Mouse (Mus musculus) embryonic facial prominence, embryonic 15.5 days (tissue): ENCODE results near the gene Mettl8. TPM values are rescaled to one million over a fixed set of nuclear protein-coding genes. Genes with fewer than 3 reads are reported as not detected.

Source experiments
- ATAC-seq: fragments of 200-750 bp; cut with Nextera tagmentation; 2 replicates; pipeline ENCODE4 v1.8.0; 2017; ENCODE audit warnings: low read depth, moderate TSS enrichment; ENCODE audit not compliant: insufficient number of reproducible peaks, low FRiP score, low TSS enrichment
- H3K27ac ChIP-seq: fragments of 300-500 bp; sonication (generic); replicated peaks from 2 replicates; pipeline ENCODE4 v1.5.1; 2015; ENCODE audit warnings: mild to moderate bottlenecking, inconsistent platforms
- H3K27me3 ChIP-seq: fragments of 300-500 bp; sonication (generic); 2 replicates; pipeline ENCODE4 v1.6.1; 2015; ENCODE audit warnings: inconsistent platforms
- H3K36me3 ChIP-seq: fragments of 300-500 bp; sonication (generic); 2 replicates; pipeline ENCODE4 v1.6.1; 2015; ENCODE audit warnings: mild to moderate bottlenecking, inconsistent platforms
- H3K4me1 ChIP-seq: fragments of 300-500 bp; sonication (generic); 2 replicates; pipeline ENCODE4 v1.6.1; 2015; ENCODE audit warnings: inconsistent platforms
- H3K4me2 ChIP-seq: fragments of 300-500 bp; sonication (generic); replicated peaks from 2 replicates; pipeline ENCODE4 v1.6.1; 2015; ENCODE audit warnings: mild to moderate bottlenecking, inconsistent platforms
- H3K4me3 ChIP-seq: fragments of 300-500 bp; sonication (generic); replicated peaks from 2 replicates; pipeline ENCODE4 v1.5.1; 2015; ENCODE audit warnings: mild to moderate bottlenecking, inconsistent platforms
- H3K9ac ChIP-seq: fragments of 300-500 bp; sonication (generic); 2 replicates; pipeline ENCODE4 v1.6.1; 2015; ENCODE audit warnings: inconsistent platforms
- H3K9me3 ChIP-seq: fragments of 300-500 bp; sonication (generic); replicated peaks from 2 replicates; pipeline ENCODE4 v1.6.1; 2016; ENCODE audit warnings: inconsistent platforms
- WGBS: fragments of 180-500 bp; shearing (Covaris S2); methylation state at CpG from one replicate; pipeline ENCODE4 v1.1.7; 2015; 5-methylcytosine and 5-hydroxymethylcytosine counted together
- polyA plus RNA-seq: library from polyadenylated mRNA; unstranded; fragments of >200 nt; fragmentation: Nextera tagmentation; extraction: Ambion mirVana; gene quantifications from 2 replicates; pipeline ENCODE4 v1.2.1, GENCODE M21; 2015

Gene Mettl8
- polyA plus RNA-seq, 1 experiment from 2014 or later: 15.8 TPM

DNA sequence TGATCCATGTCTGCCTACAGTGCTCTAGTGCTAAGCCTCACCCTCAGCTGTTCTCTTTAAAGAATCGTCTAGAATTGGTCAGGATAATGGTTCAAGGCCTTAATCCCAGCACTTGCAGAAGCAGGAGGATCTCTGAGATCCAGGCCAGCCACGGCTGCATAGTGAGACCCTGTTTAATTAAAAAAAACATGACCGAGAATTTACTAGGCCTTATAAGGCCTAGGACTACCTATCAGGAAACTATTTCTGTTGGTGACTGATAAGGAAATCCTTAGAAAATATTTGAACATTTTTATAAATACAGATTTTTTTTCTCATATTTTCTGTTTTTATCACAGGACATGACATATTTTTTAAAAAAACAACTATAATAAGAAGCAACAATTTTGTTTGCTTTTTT lies 17.9 kb upstream of the Mettl8 start:
- no peaks in the 10 kb centered on the region for H3K9me3 ChIP-seq
- H3K27ac ChIP-seq: no peak overlapping the region
- H3K27me3 ChIP-seq: no peaks in the 10 kb centered on the region
- no peak overlapping the region for H3K4me3 ChIP-seq
- H3K4me1 ChIP-seq: no peaks in the 10 kb centered on the region
- ATAC-seq: no peak
- peaks cover 3% of the 10 kb centered on the region; the same call in 1 of the 2 replicates for H3K36me3 ChIP-seq
- 87% methylated on average over 3 of the region's 3 CpGs for WGBS
- H3K9ac ChIP-seq: no peak overlapping the region
- H3K4me2 ChIP-seq: no peak overlapping the region

DNA sequence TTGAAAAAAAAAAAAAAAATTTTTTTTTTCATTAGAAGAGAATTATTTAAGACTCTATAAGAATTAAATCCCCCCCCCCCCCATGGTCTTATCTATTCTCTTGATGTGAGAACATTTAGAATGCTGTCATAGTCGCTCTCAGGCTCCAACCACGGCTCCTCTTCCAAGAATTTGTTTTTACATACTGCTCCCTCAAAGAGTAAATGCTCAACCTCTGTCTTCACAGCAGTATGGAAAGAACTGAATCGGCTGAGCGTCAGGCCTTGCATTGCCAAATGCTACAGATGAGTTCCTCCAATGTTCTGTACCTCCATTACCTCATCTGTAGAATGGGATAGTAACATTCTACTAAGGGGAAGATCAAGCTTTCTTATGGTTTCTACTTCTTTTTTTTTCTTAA lies 16.2 kb upstream of the Mettl8 start:
- WGBS: 96% methylated on average over 4 of the region's 4 CpGs
- Histone ChIP-seq H3K27ac (no peak overlapping the region), H3K4me2 (no peak overlapping the region), H3K36me3 (peaks cover 3% of the 10 kb centered on the region; the same call in 1 of the 2 replicates), H3K4me1 (no peaks in the 10 kb centered on the region), H3K27me3 (no peaks in the 10 kb centered on the region), H3K4me3 (no peak overlapping the region), H3K9ac (no peak overlapping the region), H3K9me3 (no peaks in the 10 kb centered on the region)
- ATAC-seq: no peak

DNA sequence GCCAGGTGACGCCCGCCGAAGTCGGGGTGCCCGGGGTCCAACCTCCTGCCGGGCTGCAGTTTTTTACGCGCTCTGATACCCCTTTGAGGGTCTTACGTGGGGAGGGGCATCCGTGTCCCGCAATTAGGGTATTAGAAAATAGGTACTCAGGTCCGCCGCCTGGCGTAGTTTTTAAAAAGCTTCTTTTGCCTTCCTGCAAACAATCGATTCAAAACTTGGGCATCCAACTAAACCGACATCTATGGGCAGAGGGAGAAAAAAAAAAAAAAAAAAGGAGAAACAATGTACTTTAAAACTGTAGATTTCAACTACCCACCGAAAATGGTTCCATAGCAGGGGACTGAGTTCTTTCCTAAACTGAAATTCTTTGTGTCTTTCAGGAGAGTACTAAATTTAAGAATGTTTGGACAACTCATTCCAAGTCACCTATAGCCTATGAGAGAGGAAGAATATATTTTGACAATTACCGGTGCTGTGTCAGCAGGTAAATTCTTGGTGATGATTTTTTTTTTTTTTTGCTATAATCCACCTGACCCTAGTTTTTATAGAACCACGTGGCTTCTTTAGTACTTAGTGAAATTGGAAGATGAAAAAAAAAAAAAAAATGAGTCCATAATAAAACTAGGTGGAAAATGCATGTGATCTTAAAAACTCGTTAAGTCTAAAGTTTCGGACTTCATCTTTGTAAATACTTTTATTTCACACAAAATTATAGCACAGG lies 892 bp upstream of the Mettl8 start:
- Histone ChIP-seq H3K4me1 (peaks cover 13% of the 10 kb centered on the region), H3K9me3 (no peaks in the 10 kb centered on the region), H3K4me2 (peak overlapping the region; percentile 76), H3K36me3 (peaks cover 13% of the 10 kb centered on the region), H3K27ac (peak overlapping the region; percentile 98), H3K9ac (peak overlapping the region; percentile 84), H3K4me3 (peak overlapping the region; percentile 97), H3K27me3 (no peaks in the 10 kb centered on the region)
- WGBS: 10% methylated on average over 21 of the region's 21 CpGs
- ATAC-seq: no peak

DNA sequence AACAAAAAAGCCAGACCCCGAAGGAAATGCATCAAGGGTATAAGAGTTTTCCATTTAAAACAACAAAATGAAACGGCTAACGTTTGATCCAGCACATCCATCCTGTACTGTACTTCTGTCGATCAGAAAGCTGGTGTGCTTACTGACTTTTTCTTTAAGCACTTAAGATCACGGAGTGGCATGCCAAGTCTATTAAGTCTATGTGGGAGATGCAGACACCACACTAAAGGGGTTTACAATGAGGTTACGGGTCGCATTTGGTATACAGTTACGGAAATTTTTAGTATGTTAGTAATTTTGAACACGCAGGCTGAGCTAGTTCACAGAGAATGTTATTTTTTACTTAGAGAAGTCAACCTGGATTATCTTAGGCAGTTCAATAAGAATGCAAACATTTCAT lies 667 bp downstream of the Mettl8 start:
- H3K4me1 ChIP-seq: peaks cover 13% of the 10 kb centered on the region
- WGBS: 18% methylated on average over 9 of the region's 9 CpGs
- H3K4me2 ChIP-seq: peak overlapping the region; percentile 76
- no peaks in the 10 kb centered on the region for H3K27me3 ChIP-seq
- H3K9ac ChIP-seq: peak overlapping the region; percentile 61; the same call in 1 of the 2 replicates
- no peak for ATAC-seq
- H3K27ac ChIP-seq: peak overlapping the region; percentile 86
- peaks cover 11% of the 10 kb centered on the region for H3K36me3 ChIP-seq
- H3K4me3 ChIP-seq: peak overlapping the region; percentile 97
- no peaks in the 10 kb centered on the region for H3K9me3 ChIP-seq

DNA sequence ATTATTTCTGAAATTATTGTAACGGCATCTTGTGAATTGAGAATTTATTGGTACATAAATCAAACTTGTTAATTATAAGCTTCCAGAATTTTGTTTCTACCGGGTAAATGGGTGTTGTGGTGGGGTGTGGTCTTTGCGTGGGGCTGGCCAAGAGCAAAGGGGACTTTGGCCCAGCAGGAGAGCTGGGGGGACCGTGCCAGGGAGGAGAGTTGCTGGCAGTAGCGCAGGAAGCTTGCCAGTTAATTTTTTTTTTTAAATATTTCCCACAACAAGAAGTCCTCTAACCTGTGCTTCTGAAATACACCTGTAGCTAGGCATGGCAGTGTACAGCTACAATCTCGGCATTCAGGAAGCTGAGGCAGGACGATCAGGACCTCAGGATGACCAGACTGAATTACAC lies 4.9 kb downstream of the Mettl8 start:
- no peak for ATAC-seq
- Histone ChIP-seq H3K36me3 (no peaks in the 10 kb centered on the region), H3K4me3 (no peak overlapping the region), H3K9ac (no peak overlapping the region), H3K27ac (no peak overlapping the region), H3K4me1 (peaks cover 13% of the 10 kb centered on the region), H3K9me3 (no peaks in the 10 kb centered on the region), H3K27me3 (no peaks in the 10 kb centered on the region), H3K4me2 (no peak overlapping the region)
- WGBS: 87% methylated on average over 7 of the region's 7 CpGs

DNA sequence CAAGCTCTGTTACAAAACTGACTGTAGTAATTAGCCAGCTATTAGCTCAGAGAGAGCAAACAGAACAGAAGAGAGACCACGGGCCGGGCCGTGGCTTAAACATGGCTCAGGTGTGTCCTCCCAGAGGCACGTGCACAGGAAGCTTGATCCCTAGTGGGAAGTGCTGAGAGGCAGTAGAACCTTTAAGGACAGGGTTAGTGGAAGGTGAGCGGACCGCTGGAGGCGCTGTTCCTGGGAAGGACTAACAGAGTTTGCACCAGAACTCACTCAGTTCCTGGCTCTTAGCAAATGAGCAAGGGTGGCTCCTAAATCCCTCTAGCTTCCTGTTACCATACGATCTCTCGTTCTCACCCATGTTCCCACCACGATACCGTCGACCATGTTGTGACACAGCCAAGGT lies 6.5 kb downstream of the Mettl8 start:
- peaks cover 4% of the 10 kb centered on the region; the same call in 1 of the 2 replicates for H3K4me1 ChIP-seq
- 65% methylated on average over 12 of the region's 12 CpGs for WGBS
- H3K4me2 ChIP-seq: no peak overlapping the region
- H3K36me3 ChIP-seq: no peaks in the 10 kb centered on the region
- no peak overlapping the region for H3K4me3 ChIP-seq
- no peaks in the 10 kb centered on the region for H3K9me3 ChIP-seq
- ATAC-seq: no peak
- no peaks in the 10 kb centered on the region for H3K27me3 ChIP-seq
- H3K27ac ChIP-seq: no peak overlapping the region
- no peak overlapping the region for H3K9ac ChIP-seq

DNA sequence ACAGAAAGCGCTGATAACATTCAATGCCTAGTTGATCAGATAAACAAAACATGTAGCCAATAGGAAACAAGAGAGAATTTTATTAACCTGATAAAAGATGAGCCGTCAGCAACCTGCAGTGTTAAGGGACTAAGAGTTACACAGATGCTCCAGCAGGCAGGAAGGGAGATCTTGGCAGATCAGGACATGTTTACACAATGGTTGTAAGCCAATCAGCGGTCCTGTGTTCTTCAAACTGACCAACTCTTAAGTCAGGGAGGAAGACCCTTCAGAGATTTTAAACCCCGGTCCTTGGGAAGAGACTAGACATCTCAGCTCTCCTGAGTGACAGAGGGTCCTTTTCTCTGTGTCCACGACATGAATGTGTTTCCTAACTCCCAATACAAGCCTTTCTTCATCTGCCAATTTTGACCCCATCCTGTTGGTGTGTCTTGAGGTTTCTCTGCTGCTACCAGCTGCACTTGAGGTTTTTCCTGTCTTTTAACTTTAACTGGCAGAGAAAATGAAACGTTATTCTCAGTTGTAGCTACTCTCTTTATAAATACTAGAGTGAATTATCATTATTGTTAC lies 8.5 kb downstream of the Mettl8 start:
- ATAC-seq: no peak
- no peaks in the 10 kb centered on the region for H3K27me3 ChIP-seq
- H3K36me3 ChIP-seq: no peaks in the 10 kb centered on the region
- H3K27ac ChIP-seq: no peak overlapping the region
- no peak overlapping the region for H3K9ac ChIP-seq
- 58% methylated on average over 6 of the region's 6 CpGs for whole genome bisulfite sequencing
- no peaks in the 10 kb centered on the region for H3K9me3 ChIP-seq
- H3K4me2 ChIP-seq: no peak overlapping the region
- 0 out of 2 replicates have a peak, but pooled peaks cover under 1% of the 10 kb centered on the region for H3K4me1 ChIP-seq
- no peak overlapping the region for H3K4me3 ChIP-seq

DNA sequence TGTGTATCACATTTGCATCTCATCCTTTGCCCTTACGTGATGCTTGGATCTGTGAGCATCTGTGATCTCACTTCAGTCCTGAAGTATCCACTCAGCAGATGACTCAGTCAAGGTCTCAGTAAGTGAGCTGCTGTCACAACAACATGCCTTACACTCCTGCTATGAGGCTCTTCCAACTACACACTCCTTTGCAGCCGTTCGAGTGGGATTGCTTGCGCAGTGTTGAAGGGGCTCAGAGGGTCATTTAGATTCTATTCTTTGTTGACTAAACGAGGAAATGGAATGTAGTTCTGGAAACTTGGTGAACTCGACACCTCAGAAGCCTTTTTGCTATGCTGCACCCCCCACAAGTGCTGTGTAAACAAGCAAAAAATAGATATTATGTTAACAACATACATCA lies 9.2 kb downstream of the Mettl8 start:
- Histone ChIP-seq H3K27me3 (no peaks in the 10 kb centered on the region), H3K9ac (no peak overlapping the region), H3K27ac (no peak overlapping the region), H3K9me3 (no peaks in the 10 kb centered on the region), H3K4me1 (no peaks in the 10 kb centered on the region), H3K4me3 (no peak overlapping the region), H3K36me3 (no peaks in the 10 kb centered on the region), H3K4me2 (no peak overlapping the region)
- 60% methylated on average over 6 of the region's 6 CpGs for WGBS
- no peak for ATAC-seq

DNA sequence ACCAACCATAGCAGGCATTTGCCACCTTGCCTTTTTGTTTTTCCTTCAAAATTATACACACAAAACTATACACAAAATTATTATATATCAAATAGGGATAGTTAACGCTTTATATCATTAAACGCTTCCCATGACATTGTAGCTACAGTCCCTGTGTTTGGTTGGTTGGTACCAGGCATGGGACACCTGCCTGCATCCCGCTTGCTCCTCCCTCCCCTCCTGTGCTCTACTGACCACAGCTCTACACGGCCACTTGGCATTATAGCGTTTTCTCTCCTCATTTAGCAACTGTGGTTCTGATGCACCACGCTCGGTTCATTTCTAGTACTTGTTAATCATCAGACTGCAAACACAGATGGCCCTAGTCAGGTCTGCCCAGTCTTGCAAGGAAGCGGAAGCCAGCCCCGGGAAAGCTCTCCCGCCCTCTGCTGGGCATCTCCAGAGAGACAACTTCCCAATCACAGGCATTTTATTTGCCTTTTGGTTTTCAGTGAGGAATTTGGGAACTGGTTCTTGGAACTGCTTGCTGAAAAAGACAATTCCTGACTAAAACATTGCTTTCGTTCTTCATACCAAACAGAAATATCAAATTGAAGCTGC lies 15.8 kb downstream of the Mettl8 start:
- no peak overlapping the region for H3K4me3 ChIP-seq
- no peak overlapping the region; the same call in 1 of the 2 replicates for H3K4me2 ChIP-seq
- peaks cover 5% of the 10 kb centered on the region; the same call in 1 of the 2 replicates for H3K4me1 ChIP-seq
- no peaks in the 10 kb centered on the region for H3K9me3 ChIP-seq
- no peak overlapping the region for H3K27ac ChIP-seq
- no peaks in the 10 kb centered on the region for H3K36me3 ChIP-seq
- no peak overlapping the region for H3K9ac ChIP-seq
- ATAC-seq: no peak
- H3K27me3 ChIP-seq: no peaks in the 10 kb centered on the region
- 39% methylated on average over 11 of the region's 11 CpGs for whole genome bisulfite sequencing

DNA sequence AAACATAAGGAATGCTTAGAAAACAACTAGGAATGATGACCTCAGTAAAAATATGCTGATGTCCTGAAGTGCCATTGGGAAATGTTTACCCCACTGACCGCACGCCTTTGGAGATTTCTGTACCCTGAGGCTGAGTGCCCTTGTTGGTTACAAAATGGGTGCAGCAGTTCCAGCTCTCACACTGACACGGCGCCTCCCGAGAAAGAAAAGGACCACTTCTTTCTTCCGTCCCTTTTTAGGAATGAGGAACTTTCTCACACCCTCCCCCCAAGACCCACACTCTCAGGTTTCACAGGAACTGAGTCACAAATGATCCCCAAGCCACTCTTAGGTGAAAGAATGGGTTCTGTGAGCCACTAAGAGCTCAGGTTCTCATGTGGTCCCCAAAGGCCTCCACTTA lies 17.9 kb downstream of the Mettl8 start:
- ATAC-seq: no peak
- H3K9ac ChIP-seq: no peak overlapping the region
- H3K4me2 ChIP-seq: no peak overlapping the region
- no peaks in the 10 kb centered on the region for H3K27me3 ChIP-seq
- H3K36me3 ChIP-seq: no peaks in the 10 kb centered on the region
- peaks cover 11% of the 10 kb centered on the region; the same call in 1 of the 2 replicates for H3K4me1 ChIP-seq
- WGBS: 78% methylated on average over 6 of the region's 6 CpGs
- H3K9me3 ChIP-seq: no peaks in the 10 kb centered on the region
- H3K27ac ChIP-seq: no peak overlapping the region
- no peak overlapping the region for H3K4me3 ChIP-seq

DNA sequence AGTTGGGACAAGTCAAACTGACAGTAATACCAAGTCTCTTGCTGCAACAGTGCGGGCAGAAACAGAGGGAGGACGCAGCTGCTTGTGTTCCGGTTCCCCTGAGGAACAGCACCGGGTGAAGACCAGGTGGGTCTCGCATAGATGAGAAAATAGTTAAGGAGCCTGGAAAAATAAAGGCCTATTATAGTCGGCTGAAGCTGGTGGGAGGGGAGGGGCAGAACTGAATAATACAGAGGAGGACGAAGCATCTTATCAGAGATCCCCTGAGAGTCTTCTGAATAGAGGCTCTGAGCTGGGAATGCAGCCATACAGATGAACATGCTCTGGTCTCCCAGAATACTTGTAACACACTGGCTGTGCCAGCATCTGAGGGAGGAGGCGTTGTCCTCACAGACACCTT lies 21.4 kb downstream of the Mettl8 start:
- no peaks in the 10 kb centered on the region for H3K36me3 ChIP-seq
- H3K4me2 ChIP-seq: no peak overlapping the region
- ATAC-seq: no peak; the same call in 1 of the 2 replicates
- no peak overlapping the region for H3K4me3 ChIP-seq
- WGBS: 60% methylated on average over 8 of the region's 8 CpGs
- 0 out of 2 replicates have a peak, but pooled peaks cover 6% of the 10 kb centered on the region for H3K4me1 ChIP-seq
- no peak overlapping the region for H3K27ac ChIP-seq
- no peak overlapping the region for H3K9ac ChIP-seq
- no peaks in the 10 kb centered on the region for H3K27me3 ChIP-seq
- no peaks in the 10 kb centered on the region for H3K9me3 ChIP-seq
